In the genomic region with DNA sequence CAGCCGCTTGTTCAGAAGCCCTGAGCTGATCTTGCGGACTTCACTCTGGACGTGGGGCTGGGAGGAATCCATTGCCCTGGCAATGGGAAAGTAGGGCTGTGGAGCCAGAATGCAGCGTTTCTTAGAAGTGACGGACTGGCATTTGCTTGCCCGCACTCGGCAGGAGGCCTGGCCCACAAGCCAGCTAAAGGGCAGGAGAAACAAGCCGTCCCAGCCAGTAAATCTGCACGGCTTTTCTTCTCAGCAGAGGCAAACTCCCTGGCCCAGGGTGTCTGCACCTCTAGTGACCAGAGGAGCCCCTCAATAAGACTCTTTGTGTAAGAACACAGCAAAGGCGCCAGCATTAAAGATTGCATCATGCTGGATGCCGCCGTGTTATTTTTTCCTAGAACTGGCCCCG, we compare ENCODE assay signal across 8 mouse cellular contexts. TPM values are rescaled to one million over a fixed set of nuclear protein-coding genes. Genes with fewer than 3 reads are reported as not detected.
A peak's percentile ranks its signal among the peaks of the same experiment; 100 is the strongest.
DNase-seq lines count a peak whose midpoint lies in the region; ATAC-seq and TF ChIP-seq lines count a peak whose summit lies in the region.

No protein-coding gene starts in this region.

- 31% methylated on average over 13 of the region's 13 CpGs for WGBS in hindbrain, embryonic 10.5 days
- 16% methylated on average over 13 of the region's 13 CpGs for WGBS in neural tube, embryonic 15.5 days
- WGBS in liver, postnatal 0 days (ENCODE audit: insufficient replicate concordance): 72% methylated on average over 13 of the region's 13 CpGs

- no peaks in the 10 kb centered on the region for H3K27me3 ChIP-seq in hindbrain, embryonic 10.5 days (ENCODE audit: insufficient read depth, poor library complexity, severe bottlenecking)
- no peaks in the 10 kb centered on the region for H3K27me3 ChIP-seq in neural tube, embryonic 15.5 days (replicated peaks)
- H3K27me3 ChIP-seq in liver, postnatal 0 days (ENCODE audit: insufficient read depth, low read length): no peaks in the 10 kb centered on the region

- peak; percentile 43 for ATAC-seq in neural tube, embryonic 15.5 days (ENCODE audit: low FRiP score)
- no peak for ATAC-seq in liver, postnatal 0 days

- DNase-seq in left cerebral cortex, postnatal 4 days: peak; percentile 90
- DNase-seq in left cerebral cortex, postnatal 14 days (ENCODE audit: low spot score in 2 of 2): no peak
- DNase-seq in cerebellum, postnatal 36 days: peak; percentile 83
- DNase-seq in hindbrain, embryonic 10.5 days (ENCODE audit: low spot score): no peak
- no peak for DNase-seq in liver, postnatal 0 days
- DNase-seq in lung, postnatal 25 days (ENCODE audit: low spot score): no peak
- no peak for DNase-seq in testis, postnatal 10 days (ENCODE audit: low spot score)

- no peak for TF ChIP-seq CTCF in liver, postnatal 0 days (IDR thresholded peaks at IDR 0.05; ENCODE audit: low read depth)

- H3K4me1 ChIP-seq in hindbrain, embryonic 10.5 days (replicated peaks): peaks cover 25% of the 10 kb centered on the region
- peaks cover 16% of the 10 kb centered on the region for H3K4me1 ChIP-seq in neural tube, embryonic 15.5 days
- H3K4me1 ChIP-seq in liver, postnatal 0 days (ENCODE audit: insufficient read depth): 0 out of 2 replicates have a peak, but pooled peaks cover 4% of the 10 kb centered on the region

- H3K4me2 ChIP-seq in neural tube, embryonic 15.5 days: no peak overlapping the region
- H3K4me2 ChIP-seq in liver, postnatal 0 days (ENCODE audit: low read depth, low read length): no peak overlapping the region

- intact Hi-C loops in left cerebral cortex, postnatal 4 days (cut with DNase I): no loop called here
- intact Hi-C loops in left cerebral cortex, postnatal 14 days (cut with DNase I): no loop called here

- H3K27ac ChIP-seq in hindbrain, embryonic 10.5 days: peak overlapping the region; percentile 77
- H3K27ac ChIP-seq in neural tube, embryonic 15.5 days (replicated peaks): peak overlapping the region; percentile 63
- no peak overlapping the region for H3K27ac ChIP-seq in liver, postnatal 0 days (ENCODE audit: low read depth)

- H3K9me3 ChIP-seq in hindbrain, embryonic 10.5 days: no peaks in the 10 kb centered on the region
- no peaks in the 10 kb centered on the region for H3K9me3 ChIP-seq in neural tube, embryonic 15.5 days (replicated peaks)
- H3K9me3 ChIP-seq in liver, postnatal 0 days (ENCODE audit: low read length): no peaks in the 10 kb centered on the region

- H3K36me3 ChIP-seq in hindbrain, embryonic 10.5 days: peaks cover 14% of the 10 kb centered on the region
- H3K36me3 ChIP-seq in neural tube, embryonic 15.5 days: no peaks in the 10 kb centered on the region
- H3K36me3 ChIP-seq in liver, postnatal 0 days (replicated peaks; ENCODE audit: insufficient read depth, low read length): 0 out of 2 replicates have a peak, but pooled peaks cover 5% of the 10 kb centered on the region

- H3K4me3 ChIP-seq in hindbrain, embryonic 10.5 days: no peak overlapping the region
- no peak overlapping the region for H3K4me3 ChIP-seq in neural tube, embryonic 15.5 days (replicated peaks)
- no peak overlapping the region for H3K4me3 ChIP-seq in liver, postnatal 0 days (ENCODE audit: low read depth, low read length)

- H3K9ac ChIP-seq in neural tube, embryonic 15.5 days (replicated peaks): no peak overlapping the region
- no peak overlapping the region for H3K9ac ChIP-seq in liver, postnatal 0 days (replicated peaks)

- no peak for TF ChIP-seq EP300 in liver, postnatal 0 days (IDR thresholded peaks at IDR 0.05; ENCODE audit: low read depth)

RNA-seq across cellular contexts. Expression of gene Elk3, which starts 55.6 kb away (rescaled TPM):
- total RNA-seq in left cerebral cortex, postnatal 4 days (2021): 10 to 100 TPM; 13.4 to 16.0 TPM
- 10 to 100 TPM; 15.2 to 16.1 TPM for total RNA-seq in left cerebral cortex, postnatal 14 days (2021)
- polyA plus RNA-seq in hindbrain, embryonic 10.5 days (2016; fragmentation: Nextera tagmentation; extraction: Ambion mirVana): 14.8 and 15.7 TPM in 2 replicates
- 8.6 and 10.1 TPM in 2 replicates for polyA plus RNA-seq in neural tube, embryonic 15.5 days (2015; fragmentation: Nextera tagmentation; extraction: Ambion mirVana)
- 6.2 and 7.9 TPM in 2 replicates for polyA plus RNA-seq in liver, postnatal 0 days (2015; fragmentation: Nextera tagmentation; extraction: Ambion mirVana)

Comparison
In these comparisons a context has a peak if more than half of its experiments do, and no peak if none do; other contexts are left out.
1. DNase-seq: peak in left cerebral cortex, postnatal 4 days (single experiment) and cerebellum, postnatal 36 days (2 of 2); none in left cerebral cortex, postnatal 14 days (0 of 2), hindbrain, embryonic 10.5 days (single experiment), liver, postnatal 0 days (single experiment), lung, postnatal 25 days (single experiment) and testis, postnatal 10 days (single experiment).